ENCODE assay signal across 26 mouse cellular contexts in the genomic region with DNA sequence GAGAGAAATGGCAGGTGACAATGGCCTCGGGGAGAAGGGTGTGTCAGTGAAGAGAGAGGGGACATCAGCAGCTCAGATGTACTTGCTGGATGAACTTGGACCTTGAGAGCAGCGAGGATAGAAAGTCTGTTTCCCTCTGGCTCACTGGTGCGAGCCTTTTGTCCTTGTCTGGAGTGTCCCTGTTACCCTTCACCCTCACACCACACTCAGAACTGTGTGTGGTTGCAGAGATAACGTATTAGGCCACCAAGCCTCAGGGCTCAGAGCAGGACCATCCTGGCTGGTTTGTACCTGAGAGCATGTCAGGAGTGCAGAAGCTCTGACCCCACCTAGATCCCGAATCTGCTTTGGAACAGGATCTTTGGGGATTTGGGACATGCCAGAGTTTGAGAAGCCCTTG. TPM values are rescaled to one million over a fixed set of nuclear protein-coding genes. Genes with fewer than 3 reads are reported as not detected.
"Had no signal": no experiment of that assay in that cellular context is flagged by ENCODE, and none has a peak within 500 bp of the region (broad histone marks: within the 10 kb centered on the region; RNA-seq: fewer than 3 reads in every experiment).

No protein-coding gene starts in this region.

- H3K4me2 ChIP-seq: hindbrain, embryonic 12.5 days; hindbrain, embryonic 14.5 days; intestine, embryonic 15.5 days; limb, embryonic 13.5 days; limb, embryonic 15.5 days; liver, embryonic 12.5 days had no signal

- H3K36me3 ChIP-seq: heart, embryonic 10.5 days; hindbrain, embryonic 10.5 days; hindbrain, embryonic 12.5 days; intestine, embryonic 15.5 days; limb, embryonic 13.5 days; limb, embryonic 15.5 days; liver, embryonic 12.5 days had no signal

- H3K9me3 ChIP-seq: heart, embryonic 10.5 days; hindbrain, embryonic 10.5 days; hindbrain, embryonic 12.5 days; intestine, embryonic 15.5 days; limb, embryonic 13.5 days; limb, embryonic 15.5 days; liver, embryonic 12.5 days had no signal

- H3K4me3 ChIP-seq: gastrocnemius, adult 2 months; heart, embryonic 10.5 days; hindbrain, embryonic 10.5 days; hindbrain, embryonic 12.5 days; intestine, embryonic 15.5 days; limb, embryonic 13.5 days; limb, embryonic 15.5 days; liver, embryonic 12.5 days had no signal

- DNase-seq: gastrocnemius, postnatal 10 days; gastrocnemius, postnatal 25 days; heart, postnatal 4 days; kidney, adult 18-20 months; kidney, adult 8-10 months; kidney, postnatal 10 days; kidney, postnatal 25 days; kidney, postnatal 4 days; layer of hippocampus, adult 9-11 months; layer of hippocampus, postnatal 36 days; left cerebral cortex, postnatal 4 days had no signal

- H3K27ac ChIP-seq: gastrocnemius, adult 2 months; hindbrain, embryonic 10.5 days; hindbrain, embryonic 12.5 days; hindbrain, embryonic 14.5 days; intestine, embryonic 15.5 days; limb, embryonic 13.5 days; limb, embryonic 15.5 days; liver, embryonic 12.5 days; liver, embryonic 14.5 days had no signal

- H3K27me3 ChIP-seq: hindbrain, embryonic 12.5 days; intestine, embryonic 15.5 days; limb, embryonic 13.5 days; limb, embryonic 15.5 days had no signal

- ATAC-seq: forebrain, embryonic 16.5 days; hindbrain, embryonic 16.5 days; inflammation-experienced regulatory T-cells, adult 6 months; intestine, embryonic 15.5 days; intestine, postnatal 0 days; liver, embryonic 12.5 days had no signal

- H3K9ac ChIP-seq: hindbrain, embryonic 12.5 days; hindbrain, embryonic 14.5 days; intestine, embryonic 15.5 days; limb, embryonic 13.5 days; limb, embryonic 15.5 days; liver, embryonic 12.5 days; liver, embryonic 14.5 days had no signal

- H3K4me1 ChIP-seq: hindbrain, embryonic 12.5 days had no signal

RNA-seq across cellular contexts. Expression of a gene that starts 46.3 kb away (rescaled TPM):
- total RNA-seq: granulocyte monocyte progenitor cell, adult 5-6 weeks had no signal
